In the genomic region with DNA sequence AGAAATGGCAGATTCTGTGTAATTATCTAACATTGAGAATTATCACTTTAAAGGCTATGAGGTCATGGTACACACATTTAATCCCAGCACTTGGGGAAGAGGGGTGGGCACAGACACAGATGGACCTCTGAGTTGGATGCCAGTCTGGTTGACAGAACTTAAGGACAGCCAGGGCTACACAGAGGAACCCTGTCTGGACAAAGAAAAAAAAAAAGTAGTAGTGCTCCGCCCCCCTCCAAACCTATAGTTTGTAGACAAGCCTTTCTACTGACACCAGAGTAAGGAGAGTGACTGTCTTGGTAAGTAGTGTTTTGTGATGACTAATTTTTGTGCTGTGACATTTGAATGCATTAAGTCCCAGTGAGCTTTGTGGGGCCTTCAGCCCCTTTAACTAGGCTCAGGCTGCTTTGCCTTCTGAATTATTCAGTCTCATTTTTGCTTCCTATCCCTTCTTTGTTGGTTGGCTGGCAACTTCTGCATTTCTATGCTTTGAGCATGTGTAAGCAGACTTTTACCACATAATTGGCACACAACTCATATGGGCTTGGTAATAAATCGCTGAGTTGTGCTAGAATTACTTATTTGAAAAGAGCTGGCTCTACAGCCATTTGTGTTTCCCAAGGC, we compare ENCODE assay signal across 10 mouse cellular contexts. TPM values are rescaled to one million over a fixed set of nuclear protein-coding genes. Genes with fewer than 3 reads are reported as not detected.
DNase-seq lines count a peak whose midpoint lies in the region; ATAC-seq lines count a peak whose summit lies in the region.
"Had no signal": no experiment of that assay in that cellular context is flagged by ENCODE, and none has a peak within 500 bp of the region (broad histone marks: within the 10 kb centered on the region; RNA-seq: fewer than 3 reads in every experiment).

No protein-coding gene starts in this region.

- H3K27ac ChIP-seq in forebrain, embryonic 11.5 days (ENCODE audit: low read depth, low read length): 0 out of 2 replicates have a peak overlapping the region, but pooled peaks have one; percentile 7
- peak overlapping the region; percentile 0; the same call in 1 of the 2 replicates for H3K27ac ChIP-seq in liver, embryonic 13.5 days
- H3K27ac ChIP-seq: embryonic facial prominence, embryonic 12.5 days; kidney, postnatal 0 days; stomach, embryonic 15.5 days had no signal

- 71% methylated on average over 2 of the region's 2 CpGs for WGBS in forebrain, embryonic 11.5 days
- WGBS in liver, embryonic 13.5 days (ENCODE audit: insufficient replicate concordance): 67% methylated on average over 2 of the region's 2 CpGs

- H3K4me3 ChIP-seq in forebrain, embryonic 11.5 days (ENCODE audit: low read depth, low read length): no peak overlapping the region
- H3K4me3 ChIP-seq in liver, embryonic 13.5 days (replicated peaks): no peak overlapping the region
- H3K4me3 ChIP-seq: stomach, embryonic 15.5 days had no signal

- peaks cover 16% of the 10 kb centered on the region for H3K4me1 ChIP-seq in forebrain, embryonic 11.5 days (replicated peaks; ENCODE audit: control insufficient read depth, insufficient read depth, low read length)
- peaks cover 74% of the 10 kb centered on the region for H3K4me1 ChIP-seq in liver, embryonic 13.5 days (replicated peaks)

- no peaks in the 10 kb centered on the region for H3K36me3 ChIP-seq in forebrain, embryonic 11.5 days (ENCODE audit: control insufficient read depth, insufficient read depth, low read length)
- peaks cover 3% of the 10 kb centered on the region for H3K36me3 ChIP-seq in liver, embryonic 13.5 days
- H3K36me3 ChIP-seq in splenic B cell, adult 2 months (ENCODE audit: control insufficient read depth, insufficient read depth, low read length, poor library complexity, severe bottlenecking): 0 out of 2 replicates have a peak, but pooled peaks cover 3% of the 10 kb centered on the region
- H3K36me3 ChIP-seq: embryonic facial prominence, embryonic 12.5 days; stomach, embryonic 15.5 days had no signal

- no peaks in the 10 kb centered on the region; the same call in 1 of the 2 replicates for H3K9me3 ChIP-seq in forebrain, embryonic 11.5 days (ENCODE audit: control insufficient read depth, low read length)
- H3K9me3 ChIP-seq in liver, embryonic 13.5 days (replicated peaks): no peaks in the 10 kb centered on the region
- H3K9me3 ChIP-seq: stomach, embryonic 15.5 days had no signal

- no peak for ATAC-seq in forebrain, embryonic 11.5 days (replicated peaks; ENCODE audit: low FRiP score)
- no peak for ATAC-seq in liver, embryonic 13.5 days (ENCODE audit: low read depth)

- peak; percentile 15 for DNase-seq in retina, embryonic 14.5 days (ENCODE audit: low spot score)
- DNase-seq in retina, postnatal 1 day: no peak
- DNase-seq in forebrain, embryonic 11.5 days (ENCODE audit: low spot score): no peak
- DNase-seq in liver, embryonic 13.5 days: no peak
- peak; percentile 59 for DNase-seq in splenic B cell, adult 2 months (ENCODE audit: low read depth, low spot score)
- no peak for DNase-seq in layer of hippocampus, adult 8-10 months (ENCODE audit: low spot score in 2 of 2)
- no peak for DNase-seq in gastrocnemius, adult 8-10 months (ENCODE audit: low spot score in 2 of 2)

- H3K4me2 ChIP-seq in forebrain, embryonic 11.5 days (ENCODE audit: low read depth, low read length, severe bottlenecking): peak overlapping the region; percentile 21; the same call in 1 of the 2 replicates
- no peak overlapping the region for H3K4me2 ChIP-seq in liver, embryonic 13.5 days
- H3K4me2 ChIP-seq: stomach, embryonic 15.5 days had no signal

- H3K27me3 ChIP-seq in forebrain, embryonic 11.5 days (ENCODE audit: control insufficient read depth, insufficient read depth, low read length): no peaks in the 10 kb centered on the region
- no peaks in the 10 kb centered on the region for H3K27me3 ChIP-seq in liver, embryonic 13.5 days
- H3K27me3 ChIP-seq in splenic B cell, adult 2 months (ENCODE audit: control insufficient read depth, insufficient read depth, low read length, poor library complexity, severe bottlenecking): no peaks in the 10 kb centered on the region
- H3K27me3 ChIP-seq: embryonic facial prominence, embryonic 12.5 days; stomach, embryonic 15.5 days had no signal

- no peak overlapping the region for H3K9ac ChIP-seq in forebrain, embryonic 11.5 days (ENCODE audit: low read length)
- H3K9ac ChIP-seq in liver, embryonic 13.5 days: no peak overlapping the region
- H3K9ac ChIP-seq: embryonic facial prominence, embryonic 12.5 days; stomach, embryonic 15.5 days had no signal

RNA-seq across cellular contexts. Expression of gene Gdi2, which starts 3.4 kb away (rescaled TPM):
- 493 and 502 TPM in 2 replicates for polyA plus RNA-seq in forebrain, embryonic 11.5 days (2014; fragmentation: Nextera tagmentation; extraction: Ambion mirVana)
- 188 and 213 TPM in 2 replicates for polyA plus RNA-seq in liver, embryonic 13.5 days (2015; fragmentation: Nextera tagmentation; extraction: Ambion mirVana)
- 100 to 1,000 TPM; 300 to 325 (median 314) TPM for total RNA-seq in layer of hippocampus, adult 8-10 months (2022)
- total RNA-seq in gastrocnemius, adult 8-10 months (2022): 100 to 1,000 TPM; 140 to 152 (median 149) TPM

Comparison
In these comparisons a context has a peak if more than half of its experiments do, and no peak if none do; other contexts are left out.
1. DNase-seq: peak in retina, embryonic 14.5 days (single experiment) and splenic B cell, adult 2 months (single experiment); none in retina, postnatal 1 day (single experiment), forebrain, embryonic 11.5 days (single experiment), liver, embryonic 13.5 days (single experiment), layer of hippocampus, adult 8-10 months (0 of 2) and gastrocnemius, adult 8-10 months (0 of 2).